Mouse (Mus musculus) midbrain, embryonic 13.5 days (tissue): ENCODE results near the gene Pusl1. TPM values are rescaled to one million over a fixed set of nuclear protein-coding genes. Genes with fewer than 3 reads are reported as not detected.

Experiments
- ATAC-seq: fragments of 200-750 bp; cut with Nextera tagmentation; 2 replicates; pipeline ENCODE4 v1.8.0; 2017; ENCODE audit warnings: mild to moderate bottlenecking, moderate TSS enrichment, moderate library complexity
- H3K27ac ChIP-seq: fragments of 300-500 bp; sonication (generic); 2 replicates; pipeline ENCODE4 v1.5.1; 2015; ENCODE audit warnings: inconsistent platforms, mild to moderate bottlenecking, moderate library complexity
- H3K27me3 ChIP-seq: fragments of 300-500 bp; sonication (generic); 2 replicates; pipeline ENCODE4 v1.6.1; 2015; ENCODE audit warnings: mild to moderate bottlenecking, inconsistent platforms
- H3K36me3 ChIP-seq: fragments of 300-500 bp; sonication (generic); 2 replicates; pipeline ENCODE4 v1.6.1; 2015; ENCODE audit warnings: mild to moderate bottlenecking, inconsistent platforms
- H3K4me1 ChIP-seq: fragments of 300-500 bp; sonication (generic); replicated peaks from 2 replicates; pipeline ENCODE4 v1.6.1; 2015; ENCODE audit warnings: inconsistent platforms
- H3K4me2 ChIP-seq: fragments of 300-500 bp; sonication (generic); replicated peaks from 2 replicates; pipeline ENCODE4 v1.6.1; 2015; ENCODE audit warnings: moderate library complexity, mild to moderate bottlenecking, inconsistent platforms
- H3K4me3 ChIP-seq: fragments of 300-500 bp; sonication (generic); replicated peaks from 2 replicates; pipeline ENCODE4 v1.5.1; 2015; ENCODE audit warnings: mild to moderate bottlenecking, inconsistent platforms
- H3K9ac ChIP-seq: fragments of 300-500 bp; sonication (generic); replicated peaks from 2 replicates; pipeline ENCODE4 v1.6.1; 2015; ENCODE audit warnings: mild to moderate bottlenecking, inconsistent platforms
- H3K9me3 ChIP-seq: fragments of 300-500 bp; sonication (generic); 2 replicates; pipeline ENCODE4 v1.6.1; 2016; ENCODE audit warnings: mild to moderate bottlenecking, inconsistent platforms
- WGBS: fragments of 180-500 bp; shearing (Covaris S2); methylation state at CpG from one replicate; pipeline ENCODE4 v1.1.7; 2015; 5-methylcytosine and 5-hydroxymethylcytosine counted together
- microRNA-seq: library from miRNA; unstranded; fragments of <30 nt; microRNA quantifications from one replicate; pipeline ENCODE4, GENCODE M21; 2016
- polyA plus RNA-seq: library from polyadenylated mRNA; unstranded; fragments of >200 nt; fragmentation: Nextera tagmentation; extraction: Ambion mirVana; gene quantifications from 2 replicates; pipeline ENCODE4 v1.2.1, GENCODE M21; 2015

Pusl1 gene
- polyA plus RNA-seq, 1 experiment from 2014 or later, result 52.6 TPM

- Histone ChIP-seq H3K27ac (peak within 1 kb of the TSS; percentile 30; the same call in 1 of the 2 replicates), H3K4me2 (peak within 1 kb of the TSS; percentile 60), H3K9ac (peak within 1 kb of the TSS; percentile 56), H3K9me3 (no peaks in the 10 kb centered on the region), H3K4me3 (peak within 1 kb of the TSS; percentile 35), H3K36me3 (0 out of 2 replicates have a peak, but pooled peaks cover 3% of the 10 kb centered on the region), H3K27me3 (peaks cover 21% of the 10 kb centered on the region), H3K4me1 (peaks cover 25% of the 10 kb centered on the region)
- ATAC-seq, result peak; percentile 68
- WGBS, result 3% methylated on average over 16 of the region's 16 CpGs
Observed at GRCm38 (mm10) chr4:155839483-155839910, 52.1 kb downstream of the Pusl1 start, which contains the start of gene Mxra8. Gene Mxra8 (plus strand): TSS chr4:155839680.

DNA sequence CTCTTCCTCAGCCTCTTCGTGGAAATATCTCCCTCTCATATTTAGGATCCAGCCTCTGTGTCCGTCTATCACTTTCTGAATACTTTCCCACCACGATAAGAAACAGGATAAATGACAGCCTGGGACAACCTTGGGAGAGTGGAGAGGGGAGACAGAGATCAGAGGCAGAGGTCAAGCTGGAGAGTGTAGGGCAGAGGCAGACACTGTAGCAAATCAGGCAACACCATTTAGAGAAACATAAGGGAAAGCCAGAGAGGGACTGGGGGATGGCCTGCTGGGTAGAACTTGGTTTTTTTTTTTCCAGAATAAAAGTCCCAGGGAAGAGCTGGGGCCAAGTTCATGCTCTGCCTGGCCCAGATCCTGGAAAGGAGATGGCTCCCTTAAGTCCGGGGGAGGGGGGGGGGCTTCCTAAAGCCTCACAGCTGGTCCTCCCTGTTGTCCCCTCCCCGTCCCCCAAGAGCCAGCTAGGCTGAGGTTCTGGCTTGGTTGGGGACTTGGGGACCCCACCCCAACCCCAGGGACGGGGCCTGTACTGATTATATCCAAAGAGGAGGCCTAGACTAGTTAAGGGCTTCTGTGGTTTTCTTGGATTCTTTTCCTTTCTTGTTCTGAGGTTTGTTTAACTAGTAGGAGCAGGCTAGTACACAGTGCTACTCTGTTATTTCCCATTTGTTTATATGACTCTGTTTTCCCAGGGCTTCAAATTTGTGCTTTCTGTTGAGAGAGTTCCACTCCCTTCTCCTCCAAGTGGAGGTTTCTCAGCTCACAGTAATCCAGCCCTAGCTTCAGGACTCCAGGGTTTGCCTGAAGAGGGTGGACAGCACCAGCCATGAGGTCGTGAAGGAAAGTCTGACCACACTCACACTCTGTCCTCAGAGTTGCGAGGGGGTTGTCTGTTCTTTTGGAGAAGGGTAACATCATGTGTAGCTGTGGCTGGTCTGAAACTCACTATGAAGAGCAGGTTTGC, 53.1 kb downstream of the Pusl1 start:
- WGBS, result 62% methylated on average over 8 of the region's 8 CpGs

More for the DNA sequence above, 53.1 kb downstream of the Pusl1 start:
- Histone ChIP-seq H3K27ac (no peak overlapping the region), H3K27me3 (peaks cover 21% of the 10 kb centered on the region), H3K9ac (no peak overlapping the region), H3K4me2 (no peak overlapping the region), H3K9me3 (no peaks in the 10 kb centered on the region), H3K4me3 (no peak overlapping the region), H3K36me3 (0 out of 2 replicates have a peak, but pooled peaks cover 6% of the 10 kb centered on the region), H3K4me1 (peaks cover 34% of the 10 kb centered on the region)
- ATAC-seq, result no peak

Small RNA genes within 50 kb of the gene (microRNA-seq; reads per million reads assigned to microRNA genes)
- gene Gm22991, result not detected

Other genes with a start within 250 kb of the Pusl1 start
- not detected in 2 replicates for gene Gm10563, start 246.4 kb downstream of the Pusl1 start, polyA plus RNA-seq
- 3.6 and 3.8 TPM in 2 replicates for gene Mmp23, start 238.4 kb downstream of the Pusl1 start, polyA plus RNA-seq
- gene Mib2, start 222.6 kb downstream of the Pusl1 start, polyA plus RNA-seq, result 32.6 and 41.9 TPM in 2 replicates
- gene Fndc10, start 197.4 kb downstream of the Pusl1 start, polyA plus RNA-seq, result 5.0 and 6.4 TPM in 2 replicates
- gene Ssu72, start 187.0 kb downstream of the Pusl1 start, polyA plus RNA-seq, result 155 and 159 TPM in 2 replicates
- 8.6 and 10.1 TPM in 2 replicates for gene Tmem240, start 157.0 kb downstream of the Pusl1 start, polyA plus RNA-seq
- 82.1 and 84.8 TPM in 2 replicates for gene Atad3a, start 130.7 kb downstream of the Pusl1 start, polyA plus RNA-seq
- gene Vwa1, start 117.1 kb downstream of the Pusl1 start, polyA plus RNA-seq, result 18.7 and 20.9 TPM in 2 replicates
- 0.40 and 0.58 TPM in 2 replicates for gene Tmem88b, start 105.9 kb downstream of the Pusl1 start, polyA plus RNA-seq
- not detected in 2 replicates for gene Ankrd65, start 101.3 kb downstream of the Pusl1 start, polyA plus RNA-seq
- gene Mrpl20, start 88.9 kb downstream of the Pusl1 start, polyA plus RNA-seq, result 259 and 262 TPM in 2 replicates
- gene Ccnl2, start 79.3 kb downstream of the Pusl1 start, polyA plus RNA-seq, result 182 and 189 TPM in 2 replicates
- gene Aurkaip1, start 60.5 kb downstream of the Pusl1 start, polyA plus RNA-seq, result 140 and 146 TPM in 2 replicates
- 17.9 and 22.2 TPM in 2 replicates for gene Mxra8, start 52.1 kb downstream of the Pusl1 start, polyA plus RNA-seq
- 8.1 and 8.4 TPM in 2 replicates for gene Dvl1, start 44.4 kb downstream of the Pusl1 start, polyA plus RNA-seq
- gene Tas1r3, start 28.4 kb downstream of the Pusl1 start, polyA plus RNA-seq, result 0.80 and 0.83 TPM in 2 replicates
- 22.1 and 24.5 TPM in 2 replicates for gene Cptp, start 22.3 kb downstream of the Pusl1 start, polyA plus RNA-seq
- 85.3 and 88.6 TPM in 2 replicates for gene Ints11, start 22.2 kb downstream of the Pusl1 start, polyA plus RNA-seq
- gene Acap3, start within 50 bp of the Pusl1 start, polyA plus RNA-seq, result 66.0 and 73.5 TPM in 2 replicates
- gene Ube2j2, start 52.0 kb upstream of the Pusl1 start, polyA plus RNA-seq, result 128 and 135 TPM in 2 replicates
- gene C1qtnf12, start 70.5 kb upstream of the Pusl1 start, polyA plus RNA-seq, result 8.2 and 11.0 TPM in 2 replicates
- gene B3galt6, start 100.9 kb upstream of the Pusl1 start, polyA plus RNA-seq, result 25.0 and 26.9 TPM in 2 replicates
- 125 and 128 TPM in 2 replicates for gene Sdf4, start 101.1 kb upstream of the Pusl1 start, polyA plus RNA-seq
- gene Tnfrsf4, start 122.1 kb upstream of the Pusl1 start, polyA plus RNA-seq, result 0.57 TPM in 2 replicates
- gene Tnfrsf18, start 134.4 kb upstream of the Pusl1 start, polyA plus RNA-seq, result 2.0 and 2.3 TPM in 2 replicates
- gene Ttll10, start 167.6 kb upstream of the Pusl1 start, polyA plus RNA-seq, result not detected in 2 replicates
- gene 9430015G10Rik, start 218.2 kb upstream of the Pusl1 start, polyA plus RNA-seq, result 36.6 and 40.6 TPM in 2 replicates
- 0.66 and 0.93 TPM in 2 replicates for gene Rnf223, start 238.7 kb upstream of the Pusl1 start, polyA plus RNA-seq